Mouse (Mus musculus) lung, adult 2 months (tissue): Measurements from ENCODE around the gene Cyp2b10.

Experiments
- CTCF ChIP-seq: fragments of 200-500 bp; IDR thresholded peaks from 2 replicates; pipeline ENCODE4 v1.5.1; 2011; ENCODE audit warnings: mild to moderate bottlenecking, low read length, control low read depth; ENCODE audit not compliant: insufficient read depth
- POLR2A ChIP-seq: fragments of 200-500 bp; IDR thresholded peaks from 2 replicates; pipeline ENCODE4 v1.6.1; 2011; ENCODE audit warnings: low read depth, mild to moderate bottlenecking, control low read depth, low read length, borderline replicate concordance; ENCODE audit errors: extremely low read depth

- no peak for TF ChIP-seq CTCF
- no peak for TF ChIP-seq POLR2A
Measured at GRCm38 (mm10) chr7:25884272-25884671, 13.1 kb upstream of the Cyp2b10 start.
